Mouse (Mus musculus) layer of hippocampus, postnatal 25 days (tissue): ENCODE results near the gene Prickle3. TPM values are rescaled to one million over a fixed set of nuclear protein-coding genes. Genes with fewer than 3 reads are reported as not detected.
"Not testable (repeated sequence)": the region's sequence is repeated elsewhere in the genome, so short reads cannot be mapped to it uniquely, and the experiment has no call there.

Experiments
- DNase-seq, 2 experiments: peaks; one replicate each; pipeline ENCODE4 v3.0.0; 2022; ENCODE audit warnings: mixed read lengths in 2 of 2, low spot score in 1 of 2; ENCODE audit errors: extremely low spot score in 1 of 2
- total RNA-seq, 2 experiments: library from RNA; stranded (reverse); gene quantifications; 2 replicates each; pipeline ENCODE4 v1.2.3; 2021

Prickle3 gene
- total RNA-seq, 2 experiments from 2014 or later, result 0.57 to 0.82 TPM

- DNase-seq, result no peak
Observed at GRCm38 (mm10) chrX:7670921-7671623, 14.0 kb downstream of the Prickle3 start, which contains the start of gene Plp2. Gene Plp2 (minus strand): TSS chrX:7671390.

- no peak for DNase-seq
Observed at GRCm38 (mm10) chrX:7672739-7673138, 15.7 kb downstream of the Prickle3 start.

- DNase-seq, result no peak
Observed at GRCm38 (mm10) chrX:7673578-7674281, 16.7 kb downstream of the Prickle3 start.

- peak in 1 of 2 experiments; percentile 25 for DNase-seq
Observed at GRCm38 (mm10) chrX:7674284-7675000, 17.4 kb downstream of the Prickle3 start.

- DNase-seq, result no peak
Observed at GRCm38 (mm10) chrX:7675001-7675380, 17.9 kb downstream of the Prickle3 start.

- no peak for DNase-seq
Observed at GRCm38 (mm10) chrX:7678986-7679385, 21.9 kb downstream of the Prickle3 start.

GRCm38 (mm10) chrX:7679405-7680056 is 22.5 kb downstream of the Prickle3 start:
- DNase-seq, result peak; percentile 74 to 79

- no peak for DNase-seq
Observed at GRCm38 (mm10) chrX:7680057-7680412, 23.0 kb downstream of the Prickle3 start.

GRCm38 (mm10) chrX:7680864-7681263 is 23.8 kb downstream of the Prickle3 start, which contains the start of gene Magix:
Gene Magix (minus strand): TSS chrX:7681251.
- DNase-seq, result no peak

GRCm38 (mm10) chrX:7688321-7688720 is 31.3 kb downstream of the Prickle3 start:
- no peak for DNase-seq

- no peak for DNase-seq
Observed at GRCm38 (mm10) chrX:7690486-7690885, 33.4 kb downstream of the Prickle3 start.

GRCm38 (mm10) chrX:7692862-7693261 is 35.8 kb downstream of the Prickle3 start:
- no peak for DNase-seq

- DNase-seq, result no peak
Observed at GRCm38 (mm10) chrX:7696520-7696919, 39.5 kb downstream of the Prickle3 start.

GRCm38 (mm10) chrX:7696954-7697381 is 39.9 kb downstream of the Prickle3 start, which contains the start of gene Gpkow:
Gene Gpkow (plus strand): TSS chrX:7697131.
- DNase-seq, result peak; percentile 43 to 55

- not testable (repeated sequence) for DNase-seq
Observed at GRCm38 (mm10) chrX:7713764-7714134, 56.7 kb downstream of the Prickle3 start.

GRCm38 (mm10) chrX:7714135-7714899 is 57.3 kb downstream of the Prickle3 start, which contains the start of gene Wdr45:
Gene Wdr45 (plus strand): TSS chrX:7714333.
- peak; percentile 68 to 73 for DNase-seq

GRCm38 (mm10) chrX:7716058-7716457 is 59.0 kb downstream of the Prickle3 start:
- DNase-seq, result not testable (repeated sequence)
